Mouse (Mus musculus) left cerebral cortex, adult 2 months (tissue): ENCODE measurements around the gene Syne4. TPM values are rescaled to one million over a fixed set of nuclear protein-coding genes. Genes with fewer than 3 reads are reported as not detected.
A peak's percentile ranks its signal among the peaks of the same experiment; 100 is the strongest.

Experiments
- DNase-seq, 2 experiments: peaks; one replicate each; pipeline ENCODE4 v3.0.0; 2021 to 2022; ENCODE audit warnings: low spot score in 2 of 2, mixed read lengths in 1 of 2; ENCODE audit errors: extremely low spot score in 1 of 2
- H3K27ac ChIP-seq: fragments of 200-600 bp; 2 replicates; pipeline ENCODE4 v1.8.1; 2022
- H3K4me3 ChIP-seq: fragments of 200-600 bp; 2 replicates; pipeline ENCODE4 v1.8.1; 2022
- CTCF ChIP-seq: fragments of 200-600 bp; IDR thresholded peaks from 2 replicates; pipeline ENCODE4 v1.8.1; 2022; ENCODE audit warnings: antibody characterized with exemption, mild to moderate bottlenecking, moderate library complexity
- intact Hi-C: fragments of 180-260 bp; cut with DNase I; formaldehyde crosslinking; loops from one replicate; pipeline ENCODE4 v1.15.1; 2025
- total RNA-seq, 2 experiments: library from RNA; stranded (reverse); gene quantifications; 2 replicates each; pipeline ENCODE4 v1.2.3; 2021

The Syne4 gene
- total RNA-seq, 2 experiments from 2014 or later = 8.8 to 19.2 TPM

GRCm38 (mm10) chr7:30282740-30283139, 31.9 kb upstream of the Syne4 start:
- DNase-seq = no peak
- H3K4me3 ChIP-seq = no peak overlapping the region
- H3K27ac ChIP-seq = 0 out of 2 replicates have a peak overlapping the region, but pooled peaks have one; percentile 8
- TF ChIP-seq CTCF = no peak
- intact Hi-C loops = loop anchor here (5.0 kb wide), 1 partner anchor 50 kb away; the partner anchor contains the start of genes Polr2i and Tbcb

- DNase-seq = no peak
- no peak overlapping the region for H3K4me3 ChIP-seq
- H3K27ac ChIP-seq = no peak overlapping the region
- intact Hi-C loops = no loop called here
- TF ChIP-seq CTCF = no peak
Observed at GRCm38 (mm10) chr7:30286701-30287410, 27.8 kb upstream of the Syne4 start.

- Histone ChIP-seq H3K4me3 (no peak overlapping the region), H3K27ac (no peak overlapping the region)
- intact Hi-C loops = no loop called here
- DNase-seq = no peak
- TF ChIP-seq CTCF = no peak
Observed at GRCm38 (mm10) chr7:30288046-30288445, 26.6 kb upstream of the Syne4 start.

- intact Hi-C loops = no loop called here
- DNase-seq = no peak
- no peak overlapping the region for H3K27ac ChIP-seq
- no peak overlapping the region for H3K4me3 ChIP-seq
- TF ChIP-seq CTCF = no peak
Observed at GRCm38 (mm10) chr7:30289071-30289713, 25.4 kb upstream of the Syne4 start.

GRCm38 (mm10) chr7:30289714-30290399, 24.8 kb upstream of the Syne4 start:
- peak; percentile 9 for TF ChIP-seq CTCF
- Histone ChIP-seq H3K27ac (no peak overlapping the region), H3K4me3 (no peak overlapping the region)
- DNase-seq = no peak
- intact Hi-C loops = no loop called here

- DNase-seq = peak; percentile 88 to 94
- intact Hi-C loops = no loop called here
- Histone ChIP-seq H3K27ac (peak within 1 kb of the TSS; percentile 98), H3K4me3 (peak within 1 kb of the TSS; percentile 74)
- no peak; the same call in 1 of the 2 replicates for TF ChIP-seq CTCF
Observed at GRCm38 (mm10) chr7:30291215-30292131, 23.1 kb upstream of the Syne4 start, which contains the start of gene Clip3. Gene Clip3 (plus strand): TSS chr7:30291728.

GRCm38 (mm10) chr7:30293795-30294194, 20.8 kb upstream of the Syne4 start:
- TF ChIP-seq CTCF = no peak
- DNase-seq = peak in 1 of 2 experiments; percentile 25
- Histone ChIP-seq H3K4me3 (peak overlapping the region; percentile 27), H3K27ac (peak overlapping the region; percentile 72; the same call in 1 of the 2 replicates)
- intact Hi-C loops = no loop called here

- intact Hi-C loops = no loop called here
- Histone ChIP-seq H3K27ac (peak overlapping the region; percentile 72), H3K4me3 (peak overlapping the region; percentile 27)
- no peak for DNase-seq
- no peak for TF ChIP-seq CTCF
Observed at GRCm38 (mm10) chr7:30294296-30294695, 20.3 kb upstream of the Syne4 start.

- intact Hi-C loops = no loop called here
- no peak overlapping the region for H3K27ac ChIP-seq
- DNase-seq = peak in 1 of 2 experiments; percentile 43
Observed at GRCm38 (mm10) chr7:30295103-30295502, 19.5 kb upstream of the Syne4 start.

GRCm38 (mm10) chr7:30296816-30297215, 17.8 kb upstream of the Syne4 start:
- Histone ChIP-seq H3K27ac (no peak overlapping the region), H3K4me3 (no peak overlapping the region)
- DNase-seq = no peak
- intact Hi-C loops = no loop called here
- TF ChIP-seq CTCF = no peak

More at GRCm38 (mm10) chr7:30295103-30295502, 19.5 kb upstream of the Syne4 start:
- TF ChIP-seq CTCF = no peak
- no peak overlapping the region; the same call in 1 of the 2 replicates for H3K4me3 ChIP-seq

- intact Hi-C loops = no loop called here
- DNase-seq = no peak
Observed at GRCm38 (mm10) chr7:30297266-30297665, 17.3 kb upstream of the Syne4 start.

More at GRCm38 (mm10) chr7:30297266-30297665, 17.3 kb upstream of the Syne4 start:
- H3K27ac ChIP-seq = no peak overlapping the region
- no peak for TF ChIP-seq CTCF
- no peak overlapping the region for H3K4me3 ChIP-seq
